In the genomic region with DNA sequence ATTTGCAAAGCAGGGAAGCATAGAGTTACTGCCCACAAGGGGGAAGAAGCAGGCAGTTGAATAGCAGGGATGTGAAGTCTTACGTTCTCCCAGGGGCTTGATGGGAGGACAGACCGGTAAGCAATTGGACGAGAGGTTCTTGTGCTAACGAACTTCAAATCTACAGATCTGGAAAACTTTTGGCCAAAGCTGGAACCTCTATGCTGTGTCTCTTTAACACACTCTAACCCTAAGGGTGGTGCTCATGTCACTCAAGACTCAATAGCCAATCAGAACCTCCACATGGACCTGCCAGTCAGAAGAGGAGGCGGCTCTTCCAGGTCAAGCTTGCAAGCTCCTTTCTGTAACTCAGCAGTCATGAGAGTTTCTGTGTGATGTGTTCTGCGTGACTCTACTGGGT, we compare ENCODE assay signal across 7 mouse cellular contexts. TPM values are rescaled to one million over a fixed set of nuclear protein-coding genes. Genes with fewer than 3 reads are reported as not detected.
DNase-seq lines count a peak whose midpoint lies in the region; ATAC-seq lines count a peak whose summit lies in the region.
"Not testable (repeated sequence)": the region's sequence is repeated elsewhere in the genome, so short reads cannot be mapped to it uniquely, and the experiment has no call there.

A gene (plus strand): TSS at position 301 of the 400 bp plus-strand sequence.

- not testable (repeated sequence) for H3K9me3 ChIP-seq in embryonic facial prominence, embryonic 11.5 days (replicated peaks; ENCODE audit: control insufficient read depth, low read length); forebrain, embryonic 15.5 days; heart, embryonic 16.5 days (replicated peaks; ENCODE audit: control insufficient read depth, low read length); intestine, embryonic 15.5 days; limb, embryonic 15.5 days; neural tube, embryonic 15.5 days (replicated peaks)

- H3K4me3 ChIP-seq in embryonic facial prominence, embryonic 11.5 days (ENCODE audit: low read depth, low read length); forebrain, embryonic 15.5 days; heart, embryonic 16.5 days (ENCODE audit: low read length); intestine, embryonic 15.5 days (replicated peaks); limb, embryonic 15.5 days; neural tube, embryonic 15.5 days (replicated peaks): not testable (repeated sequence)

- H3K36me3 ChIP-seq in embryonic facial prominence, embryonic 11.5 days (replicated peaks; ENCODE audit: control insufficient read depth, insufficient read depth, low read depth, low read length); forebrain, embryonic 15.5 days; heart, embryonic 16.5 days (ENCODE audit: control insufficient read depth, insufficient read depth); intestine, embryonic 15.5 days; limb, embryonic 15.5 days; neural tube, embryonic 15.5 days: not testable (repeated sequence)

- not testable (repeated sequence) for H3K27me3 ChIP-seq in embryonic facial prominence, embryonic 11.5 days (ENCODE audit: control insufficient read depth, insufficient read depth, low read length); forebrain, embryonic 15.5 days; heart, embryonic 16.5 days (ENCODE audit: control insufficient read depth, insufficient read depth, low read length); intestine, embryonic 15.5 days (replicated peaks); limb, embryonic 15.5 days; neural tube, embryonic 15.5 days (replicated peaks)

- H3K9ac ChIP-seq in embryonic facial prominence, embryonic 11.5 days (replicated peaks; ENCODE audit: low read length); forebrain, embryonic 15.5 days (replicated peaks); heart, embryonic 16.5 days (ENCODE audit: low read length); intestine, embryonic 15.5 days; limb, embryonic 15.5 days; neural tube, embryonic 15.5 days (replicated peaks): not testable (repeated sequence)

- H3K4me1 ChIP-seq in embryonic facial prominence, embryonic 11.5 days (ENCODE audit: control insufficient read depth, insufficient read depth, low read length); forebrain, embryonic 15.5 days; heart, embryonic 16.5 days (ENCODE audit: control insufficient read depth, insufficient read depth, low read length); intestine, embryonic 15.5 days (replicated peaks); limb, embryonic 15.5 days; neural tube, embryonic 15.5 days: not testable (repeated sequence)

- WGBS in embryonic facial prominence, embryonic 11.5 days, result no CpG with 5 or more reads among the region's 6 CpGs
- WGBS in forebrain, embryonic 15.5 days, result no CpG with 5 or more reads among the region's 6 CpGs
- no CpG with 5 or more reads among the region's 6 CpGs for WGBS in heart, embryonic 16.5 days
- no CpG with 5 or more reads among the region's 6 CpGs for WGBS in intestine, embryonic 15.5 days
- no CpG with 5 or more reads among the region's 6 CpGs for WGBS in limb, embryonic 15.5 days
- WGBS in neural tube, embryonic 15.5 days, result no CpG with 5 or more reads among the region's 6 CpGs

- H3K4me2 ChIP-seq in embryonic facial prominence, embryonic 11.5 days (ENCODE audit: low read depth, low read length); forebrain, embryonic 15.5 days (replicated peaks); heart, embryonic 16.5 days (ENCODE audit: low read depth, low read length); intestine, embryonic 15.5 days (replicated peaks); limb, embryonic 15.5 days; neural tube, embryonic 15.5 days: not testable (repeated sequence)

- DNase-seq in embryonic facial prominence, embryonic 11.5 days (ENCODE audit: low spot score); layer of hippocampus, postnatal 36 days: not testable (repeated sequence)

- not testable (repeated sequence) for ATAC-seq in embryonic facial prominence, embryonic 11.5 days (replicated peaks; ENCODE audit: insufficient number of reproducible peaks, low FRiP score, low TSS enrichment, low read depth); forebrain, embryonic 15.5 days (replicated peaks); heart, embryonic 16.5 days (replicated peaks; ENCODE audit: extremely low read depth, insufficient read depth, low FRiP score); intestine, embryonic 15.5 days; limb, embryonic 15.5 days (ENCODE audit: insufficient number of reproducible peaks, low FRiP score, low TSS enrichment, low read depth); neural tube, embryonic 15.5 days (ENCODE audit: low FRiP score)

- not testable (repeated sequence) for H3K27ac ChIP-seq in embryonic facial prominence, embryonic 11.5 days (replicated peaks; ENCODE audit: low read depth, low read length); forebrain, embryonic 15.5 days (replicated peaks); heart, embryonic 16.5 days (ENCODE audit: low read length); intestine, embryonic 15.5 days; limb, embryonic 15.5 days; neural tube, embryonic 15.5 days (replicated peaks)

RNA-seq across cellular contexts. Expression of the gene that starts here (rescaled TPM):
- polyA plus RNA-seq in embryonic facial prominence, embryonic 11.5 days (2014; fragmentation: Nextera tagmentation; extraction: Ambion mirVana), result 13.0 and 14.3 TPM in 2 replicates
- 11.8 and 13.4 TPM in 2 replicates for polyA plus RNA-seq in forebrain, embryonic 15.5 days (2015; fragmentation: Nextera tagmentation; extraction: Ambion mirVana)
- 10.0 and 10.6 TPM in 2 replicates for polyA plus RNA-seq in heart, embryonic 16.5 days (2015; fragmentation: Nextera tagmentation; extraction: Ambion mirVana)
- polyA plus RNA-seq in intestine, embryonic 15.5 days (2015; fragmentation: Nextera tagmentation; extraction: Ambion mirVana), result 13.0 and 14.4 TPM in 2 replicates
- 10 to 100 TPM; 13.7 to 14.6 TPM for total RNA-seq in layer of hippocampus, postnatal 36 days (2021)
- 12.2 and 13.7 TPM in 2 replicates for polyA plus RNA-seq in limb, embryonic 15.5 days (2015; fragmentation: Nextera tagmentation; extraction: Ambion mirVana)
- 11.3 and 11.7 TPM in 2 replicates for polyA plus RNA-seq in neural tube, embryonic 15.5 days (2015; fragmentation: Nextera tagmentation; extraction: Ambion mirVana)
